Mouse (Mus musculus) olfactory bulb, adult 2 months (tissue): ENCODE data around the gene Rap2a.

ENCODE experiments used
- CTCF ChIP-seq: fragments of 200-500 bp; IDR thresholded peaks from 2 replicates; pipeline ENCODE4 v1.5.1; 2012; ENCODE audit warnings: low read depth, mild to moderate bottlenecking, low read length, moderate library complexity; ENCODE audit not compliant: insufficient read depth
- POLR2A ChIP-seq: fragments of 200-500 bp; IDR thresholded peaks from 2 replicates; pipeline ENCODE4 v1.6.1; 2012; ENCODE audit warnings: mild to moderate bottlenecking, low read depth, low read length, moderate library complexity; ENCODE audit not compliant: insufficient read depth

- TF ChIP-seq POLR2A: no peak
- TF ChIP-seq CTCF: no peak
Observed at GRCm38 (mm10) chr14:120466816-120467215, 11.4 kb upstream of the Rap2a start.
